Mouse (Mus musculus) midbrain, postnatal 0 days (tissue): Measurements from ENCODE around the gene Etfrf1. TPM values are rescaled to one million over a fixed set of nuclear protein-coding genes. Genes with fewer than 3 reads are reported as not detected.

Source experiments
- ATAC-seq: fragments of 200-750 bp; cut with Nextera tagmentation; 2 replicates; pipeline ENCODE4 v1.8.0; 2017; ENCODE audit warnings: moderate number of reproducible peaks, mild to moderate bottlenecking, moderate TSS enrichment, moderate library complexity; ENCODE audit not compliant: low FRiP score
- DNase-seq: peaks from one replicate; pipeline ENCODE4 v3.0.0-alpha.2; 2015; ENCODE audit warnings: low spot score
- H3K27ac ChIP-seq: fragments of 300-500 bp; sonication (generic); 2 replicates; pipeline ENCODE4 v1.5.1; 2014; ENCODE audit warnings: low read depth, mild to moderate bottlenecking, low read length, mixed read lengths
- H3K27me3 ChIP-seq: fragments of 300-500 bp; sonication (generic); 2 replicates; pipeline ENCODE4 v1.6.1; 2014; ENCODE audit warnings: low read length, control low read depth, mixed read lengths; ENCODE audit not compliant: insufficient read depth
- H3K36me3 ChIP-seq: fragments of 300-500 bp; sonication (generic); 2 replicates; pipeline ENCODE4 v1.6.1; 2014; ENCODE audit warnings: low read length, control low read depth, mixed read lengths; ENCODE audit not compliant: insufficient read depth
- H3K4me1 ChIP-seq: fragments of 300-500 bp; sonication (generic); 2 replicates; pipeline ENCODE4 v1.6.1; 2014; ENCODE audit warnings: mild to moderate bottlenecking, control low read depth, antibody characterized with exemption, low read length, mixed read lengths; ENCODE audit not compliant: insufficient read depth
- H3K4me2 ChIP-seq: fragments of 300-500 bp; sonication (generic); 2 replicates; pipeline ENCODE4 v1.6.1; 2014; ENCODE audit warnings: low read depth, mild to moderate bottlenecking, low read length, mixed read lengths; ENCODE audit not compliant: poor library complexity, severe bottlenecking
- H3K4me3 ChIP-seq: fragments of 300-500 bp; sonication (generic); 2 replicates; pipeline ENCODE4 v1.5.1; 2014; ENCODE audit warnings: low read depth, mild to moderate bottlenecking, low read length, moderate library complexity
- H3K9ac ChIP-seq: fragments of 300-500 bp; sonication (generic); replicated peaks from 2 replicates; pipeline ENCODE4 v1.6.1; 2014; ENCODE audit warnings: mild to moderate bottlenecking, low read length, moderate library complexity, mixed read lengths; ENCODE audit not compliant: poor library complexity, severe bottlenecking
- H3K9me3 ChIP-seq: fragments of 300-500 bp; sonication (generic); 2 replicates; pipeline ENCODE4 v1.6.1; 2016; ENCODE audit warnings: low read length, control low read depth
- CTCF ChIP-seq: IDR thresholded peaks from 2 replicates; pipeline ENCODE4 v1.5.1; 2016; ENCODE audit warnings: antibody characterized with exemption, mild to moderate bottlenecking
- WGBS: fragments of 180-500 bp; shearing (Covaris S2); extraction: QIAGEN DNeasy Blood & Tissue Kit; methylation state at CpG from one replicate; pipeline ENCODE4 v1.1.7; 2014; 5-methylcytosine and 5-hydroxymethylcytosine counted together
- polyA plus RNA-seq: library from polyadenylated mRNA; unstranded; fragments of >200 nt; fragmentation: Nextera tagmentation; extraction: Ambion mirVana; gene quantifications from 2 replicates; pipeline ENCODE4 v1.2.1, GENCODE M21; 2015
- total RNA-seq: library from RNA; depleted of rRNA; stranded (reverse); fragments of >200 nt; gene quantifications from 2 replicates; pipeline ENCODE4 v1.2.3, GENCODE M21; 2014

The Etfrf1 gene
- total and polyA plus RNA-seq, 2 experiments from 2014 or later, result 11.9 to 27.9 TPM

DNA sequence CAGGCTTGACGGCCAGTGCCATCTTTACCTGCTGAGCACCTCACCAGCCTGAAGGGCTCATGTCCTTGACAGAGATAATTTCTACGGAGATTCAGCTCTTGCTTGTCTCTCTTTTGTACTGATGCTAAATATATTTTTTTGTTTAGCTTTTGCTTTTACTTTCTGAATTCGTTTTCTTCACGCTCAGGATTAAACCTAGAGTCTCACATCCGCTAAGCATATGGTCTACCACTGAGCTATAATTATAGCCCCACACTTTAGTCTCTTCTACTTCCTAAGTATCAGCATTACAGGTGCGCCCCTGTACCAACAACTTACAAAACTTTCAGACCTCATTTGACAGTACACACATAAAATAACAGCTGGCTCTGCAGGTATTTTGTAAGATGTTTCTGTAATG is 24.4 kb downstream of the Etfrf1 start:
- Histone ChIP-seq H3K36me3 (peaks cover 6% of the 10 kb centered on the region), H3K9me3 (no peaks in the 10 kb centered on the region), H3K27ac (no peak overlapping the region), H3K4me3 (no peak overlapping the region), H3K9ac (no peak overlapping the region), H3K4me1 (no peaks in the 10 kb centered on the region), H3K4me2 (no peak overlapping the region), H3K27me3 (no peaks in the 10 kb centered on the region)
- TF ChIP-seq CTCF, result no peak
- DNase-seq (no peak), ATAC-seq (no peak)
- 84% methylated on average over 6 of the region's 6 CpGs for WGBS

GRCm38 (mm10) chr6:145237148-145237547 is 26.2 kb downstream of the Etfrf1 start:
- ATAC-seq (no peak), DNase-seq (no peak)
- Histone ChIP-seq H3K4me1 (no peaks in the 10 kb centered on the region), H3K36me3 (peaks cover 5% of the 10 kb centered on the region; the same call in 1 of the 2 replicates), H3K9me3 (no peaks in the 10 kb centered on the region), H3K27me3 (no peaks in the 10 kb centered on the region), H3K27ac (no peak overlapping the region), H3K4me3 (no peak overlapping the region), H3K9ac (no peak overlapping the region), H3K4me2 (no peak overlapping the region)
- 81% methylated on average over 4 of the region's 4 CpGs for WGBS
- no peak for TF ChIP-seq CTCF

DNA sequence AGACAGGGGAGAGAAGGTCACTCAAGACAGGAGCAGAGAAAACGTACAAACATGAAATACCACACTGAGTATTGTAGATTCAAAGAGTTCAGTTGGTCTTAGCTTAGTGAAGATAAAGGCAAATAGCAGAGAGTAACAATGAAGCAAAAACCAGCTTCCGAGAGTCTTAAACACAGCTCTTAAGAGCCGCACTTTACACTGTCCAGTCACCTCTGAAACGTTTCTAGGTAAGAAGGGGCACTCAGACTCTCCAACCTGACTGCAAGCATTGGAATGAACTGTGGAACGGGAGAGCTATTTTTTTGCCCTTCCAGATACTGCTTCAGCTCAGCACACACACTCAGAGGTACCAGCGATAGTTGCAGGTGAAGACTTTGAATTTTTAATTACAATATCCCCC is 29.4 kb downstream of the Etfrf1 start:
- H3K9ac ChIP-seq, result no peak overlapping the region
- no peak for TF ChIP-seq CTCF
- 92% methylated on average over 6 of the region's 6 CpGs for WGBS
- H3K27me3 ChIP-seq, result no peaks in the 10 kb centered on the region
- H3K36me3 ChIP-seq, result peaks cover 8% of the 10 kb centered on the region; the same call in 1 of the 2 replicates
- no peaks in the 10 kb centered on the region for H3K4me1 ChIP-seq
- no peak for ATAC-seq
- no peak for DNase-seq
- H3K9me3 ChIP-seq, result no peaks in the 10 kb centered on the region
- no peak overlapping the region for H3K4me2 ChIP-seq
- H3K27ac ChIP-seq, result no peak overlapping the region
- H3K4me3 ChIP-seq, result no peak overlapping the region

GRCm38 (mm10) chr6:145242521-145242920 is 31.6 kb downstream of the Etfrf1 start:
- Histone ChIP-seq H3K4me2 (no peak overlapping the region), H3K27me3 (no peaks in the 10 kb centered on the region), H3K4me1 (no peaks in the 10 kb centered on the region), H3K9ac (no peak overlapping the region), H3K36me3 (peaks cover 8% of the 10 kb centered on the region; the same call in 1 of the 2 replicates), H3K27ac (no peak overlapping the region), H3K4me3 (no peak overlapping the region), H3K9me3 (no peaks in the 10 kb centered on the region)
- 49% methylated on average over 1 of the region's 1 CpGs for WGBS
- DNase-seq (peak; percentile 42), ATAC-seq (no peak)
- TF ChIP-seq CTCF, result peak; percentile 76

- Histone ChIP-seq H3K4me1 (peaks cover 4% of the 10 kb centered on the region; the same call in 1 of the 2 replicates), H3K4me2 (no peak overlapping the region), H3K27ac (no peak overlapping the region), H3K4me3 (no peak overlapping the region), H3K36me3 (peaks cover 3% of the 10 kb centered on the region; the same call in 1 of the 2 replicates), H3K9me3 (no peaks in the 10 kb centered on the region), H3K27me3 (no peaks in the 10 kb centered on the region), H3K9ac (no peak overlapping the region)
- ATAC-seq (no peak), DNase-seq (no peak)
- WGBS, result 90% methylated on average over 5 of the region's 5 CpGs
- no peak for TF ChIP-seq CTCF
Measured at GRCm38 (mm10) chr6:145246841-145247240, 35.9 kb downstream of the Etfrf1 start.

GRCm38 (mm10) chr6:145247886-145248285 is 37.0 kb downstream of the Etfrf1 start:
- Histone ChIP-seq H3K4me2 (peak overlapping the region; percentile 36), H3K27me3 (no peaks in the 10 kb centered on the region), H3K27ac (no peak overlapping the region), H3K4me3 (peak overlapping the region; percentile 6), H3K4me1 (peaks cover 4% of the 10 kb centered on the region; the same call in 1 of the 2 replicates), H3K36me3 (peaks cover 3% of the 10 kb centered on the region; the same call in 1 of the 2 replicates), H3K9ac (no peak overlapping the region), H3K9me3 (no peaks in the 10 kb centered on the region)
- TF ChIP-seq CTCF, result no peak
- WGBS, result 60% methylated on average over 3 of the region's 3 CpGs
- no peak for DNase-seq
- no peak for ATAC-seq
